Mouse (Mus musculus) heart, embryonic 15.5 days (tissue): ENCODE measurements around the gene Atp2a2. TPM values are rescaled to one million over a fixed set of nuclear protein-coding genes. Genes with fewer than 3 reads are reported as not detected.

ENCODE experiments used
- ATAC-seq: fragments of 200-750 bp; cut with Nextera tagmentation; replicated peaks from 2 replicates; pipeline ENCODE4 v1.8.0; 2017; ENCODE audit warnings: low read depth, moderate TSS enrichment; ENCODE audit not compliant: insufficient number of reproducible peaks, insufficient read depth, low FRiP score
- H3K27ac ChIP-seq: fragments of 300-500 bp; sonication (generic); 2 replicates; pipeline ENCODE4 v1.5.1; 2015; ENCODE audit warnings: mild to moderate bottlenecking, inconsistent platforms
- H3K27me3 ChIP-seq: fragments of 300-500 bp; sonication (generic); 2 replicates; pipeline ENCODE4 v1.6.1; 2015; ENCODE audit warnings: inconsistent platforms
- H3K36me3 ChIP-seq: fragments of 300-500 bp; sonication (generic); 2 replicates; pipeline ENCODE4 v1.6.1; 2015; ENCODE audit warnings: mild to moderate bottlenecking, inconsistent platforms
- H3K4me1 ChIP-seq: fragments of 300-500 bp; sonication (generic); replicated peaks from 2 replicates; pipeline ENCODE4 v1.6.1; 2015; ENCODE audit warnings: inconsistent platforms
- H3K4me2 ChIP-seq: fragments of 300-500 bp; sonication (generic); 2 replicates; pipeline ENCODE4 v1.6.1; 2015; ENCODE audit warnings: inconsistent platforms, mild to moderate bottlenecking, moderate library complexity
- H3K4me3 ChIP-seq: fragments of 300-500 bp; sonication (generic); 2 replicates; pipeline ENCODE4 v1.5.1; 2015; ENCODE audit warnings: mild to moderate bottlenecking, inconsistent platforms
- H3K9ac ChIP-seq: fragments of 300-500 bp; sonication (generic); 2 replicates; pipeline ENCODE4 v1.6.1; 2015; ENCODE audit warnings: mild to moderate bottlenecking, inconsistent platforms
- H3K9me3 ChIP-seq: fragments of 300-500 bp; sonication (generic); replicated peaks from 2 replicates; pipeline ENCODE4 v1.6.1; 2016; ENCODE audit warnings: inconsistent platforms
- WGBS: fragments of 180-500 bp; shearing (Covaris S2); methylation state at CpG from one replicate; pipeline ENCODE4 v1.1.7; 2015; ENCODE audit warnings: mixed read lengths; 5-methylcytosine and 5-hydroxymethylcytosine counted together
- polyA plus RNA-seq: library from polyadenylated mRNA; unstranded; fragments of >200 nt; fragmentation: Nextera tagmentation; extraction: Ambion mirVana; gene quantifications from 2 replicates; pipeline ENCODE4 v1.2.1, GENCODE M21; 2015

Gene Atp2a2
- polyA plus RNA-seq, 1 experiment from 2014 or later, result 288 TPM

GRCm38 (mm10) chr5:122450913-122451317, 51.1 kb downstream of the Atp2a2 start:
- H3K27me3 ChIP-seq, result no peaks in the 10 kb centered on the region
- H3K4me2 ChIP-seq, result no peak overlapping the region
- peaks cover 36% of the 10 kb centered on the region for H3K4me1 ChIP-seq
- 44% methylated on average over 5 of the region's 5 CpGs for WGBS
- peaks cover 43% of the 10 kb centered on the region for H3K36me3 ChIP-seq
- no peak for ATAC-seq
- H3K9ac ChIP-seq, result no peak overlapping the region
- H3K27ac ChIP-seq, result peak overlapping the region; percentile 63
- no peaks in the 10 kb centered on the region for H3K9me3 ChIP-seq
- no peak overlapping the region for H3K4me3 ChIP-seq

GRCm38 (mm10) chr5:122449946-122450345, 52.1 kb downstream of the Atp2a2 start:
- Histone ChIP-seq H3K27ac (no peak overlapping the region), H3K9ac (no peak overlapping the region), H3K27me3 (no peaks in the 10 kb centered on the region), H3K9me3 (no peaks in the 10 kb centered on the region), H3K4me2 (no peak overlapping the region), H3K4me3 (no peak overlapping the region), H3K36me3 (peaks cover 37% of the 10 kb centered on the region), H3K4me1 (peaks cover 29% of the 10 kb centered on the region)
- 67% methylated on average over 7 of the region's 7 CpGs for WGBS
- ATAC-seq, result no peak

- H3K27ac ChIP-seq, result no peak overlapping the region
- H3K4me3 ChIP-seq, result no peak overlapping the region
- H3K9me3 ChIP-seq, result no peaks in the 10 kb centered on the region
- H3K4me2 ChIP-seq, result no peak overlapping the region
- H3K4me1 ChIP-seq, result peaks cover 20% of the 10 kb centered on the region
- no peaks in the 10 kb centered on the region for H3K27me3 ChIP-seq
- 74% methylated on average over 5 of the region's 5 CpGs for WGBS
- H3K9ac ChIP-seq, result no peak overlapping the region
- no peak for ATAC-seq
- peaks cover 37% of the 10 kb centered on the region for H3K36me3 ChIP-seq
Observed at GRCm38 (mm10) chr5:122448869-122449268, 53.2 kb downstream of the Atp2a2 start.

- Histone ChIP-seq H3K9me3 (no peaks in the 10 kb centered on the region), H3K4me1 (peaks cover 13% of the 10 kb centered on the region), H3K27ac (peak overlapping the region; percentile 5; the same call in 1 of the 2 replicates), H3K27me3 (no peaks in the 10 kb centered on the region), H3K36me3 (peaks cover 37% of the 10 kb centered on the region), H3K9ac (no peak overlapping the region), H3K4me3 (no peak overlapping the region), H3K4me2 (no peak overlapping the region)
- 75% methylated on average over 8 of the region's 8 CpGs for WGBS
- ATAC-seq, result no peak
Observed at GRCm38 (mm10) chr5:122447857-122448256, 54.2 kb downstream of the Atp2a2 start.

- Histone ChIP-seq H3K9me3 (no peaks in the 10 kb centered on the region), H3K4me3 (no peak overlapping the region), H3K9ac (no peak overlapping the region), H3K27me3 (no peaks in the 10 kb centered on the region), H3K4me2 (no peak overlapping the region), H3K4me1 (no peaks in the 10 kb centered on the region), H3K36me3 (peaks cover 57% of the 10 kb centered on the region), H3K27ac (no peak overlapping the region)
- 92% methylated on average over 11 of the region's 11 CpGs for WGBS
- no peak for ATAC-seq
Observed at GRCm38 (mm10) chr5:122445051-122445610, 56.9 kb downstream of the Atp2a2 start.

GRCm38 (mm10) chr5:122444492-122444891, 57.5 kb downstream of the Atp2a2 start:
- WGBS, result 86% methylated on average over 10 of the region's 10 CpGs

GRCm38 (mm10) chr5:122440095-122440630, 61.9 kb downstream of the Atp2a2 start:
- Histone ChIP-seq H3K4me1 (0 out of 2 replicates have a peak, but pooled peaks cover 6% of the 10 kb centered on the region), H3K9ac (no peak overlapping the region), H3K27ac (0 out of 2 replicates have a peak overlapping the region, but pooled peaks have one; percentile 3), H3K27me3 (no peaks in the 10 kb centered on the region), H3K9me3 (no peaks in the 10 kb centered on the region), H3K36me3 (peaks cover 95% of the 10 kb centered on the region), H3K4me2 (no peak overlapping the region), H3K4me3 (no peak overlapping the region)
- WGBS, result 94% methylated on average over 12 of the region's 12 CpGs
- no peak for ATAC-seq

More at GRCm38 (mm10) chr5:122444492-122444891, 57.5 kb downstream of the Atp2a2 start:
- Histone ChIP-seq H3K4me1 (no peaks in the 10 kb centered on the region), H3K4me2 (no peak overlapping the region), H3K36me3 (peaks cover 62% of the 10 kb centered on the region), H3K9me3 (no peaks in the 10 kb centered on the region), H3K27ac (no peak overlapping the region), H3K27me3 (no peaks in the 10 kb centered on the region), H3K4me3 (no peak overlapping the region), H3K9ac (no peak overlapping the region)
- no peak for ATAC-seq

GRCm38 (mm10) chr5:122439400-122440094, 62.5 kb downstream of the Atp2a2 start:
- Histone ChIP-seq H3K9me3 (no peaks in the 10 kb centered on the region), H3K9ac (no peak overlapping the region), H3K27me3 (no peaks in the 10 kb centered on the region), H3K36me3 (peaks cover 96% of the 10 kb centered on the region), H3K27ac (peak overlapping the region; percentile 62), H3K4me3 (no peak overlapping the region), H3K4me2 (no peak overlapping the region), H3K4me1 (0 out of 2 replicates have a peak, but pooled peaks cover 6% of the 10 kb centered on the region)
- no peak for ATAC-seq
- WGBS, result 71% methylated on average over 19 of the region's 19 CpGs

GRCm38 (mm10) chr5:122434541-122434940, 67.5 kb downstream of the Atp2a2 start:
- no peak overlapping the region for H3K4me2 ChIP-seq
- H3K27ac ChIP-seq, result no peak overlapping the region
- H3K9me3 ChIP-seq, result no peaks in the 10 kb centered on the region
- no peak for ATAC-seq
- no peak overlapping the region for H3K9ac ChIP-seq
- H3K4me1 ChIP-seq, result 0 out of 2 replicates have a peak, but pooled peaks cover 6% of the 10 kb centered on the region
- no peaks in the 10 kb centered on the region for H3K27me3 ChIP-seq
- peaks cover 91% of the 10 kb centered on the region for H3K36me3 ChIP-seq
- H3K4me3 ChIP-seq, result no peak overlapping the region
- WGBS, result 79% methylated on average over 4 of the region's 4 CpGs

- 75% methylated on average over 8 of the region's 8 CpGs for WGBS
- Histone ChIP-seq H3K9me3 (no peaks in the 10 kb centered on the region), H3K4me1 (no peaks in the 10 kb centered on the region), H3K4me2 (no peak overlapping the region), H3K36me3 (peaks cover 77% of the 10 kb centered on the region), H3K27ac (no peak overlapping the region), H3K9ac (no peak overlapping the region), H3K4me3 (no peak overlapping the region), H3K27me3 (no peaks in the 10 kb centered on the region)
- ATAC-seq, result no peak
Observed at GRCm38 (mm10) chr5:122431221-122431620, 70.8 kb downstream of the Atp2a2 start.

GRCm38 (mm10) chr5:122430036-122430775, 71.8 kb downstream of the Atp2a2 start:
- H3K4me3 ChIP-seq, result no peak overlapping the region
- ATAC-seq, result no peak
- no peaks in the 10 kb centered on the region for H3K9me3 ChIP-seq
- no peaks in the 10 kb centered on the region; the same call in 1 of the 2 replicates for H3K4me1 ChIP-seq
- no peak overlapping the region for H3K4me2 ChIP-seq
- 89% methylated on average over 4 of the region's 4 CpGs for WGBS
- H3K27ac ChIP-seq, result no peak overlapping the region
- H3K36me3 ChIP-seq, result peaks cover 68% of the 10 kb centered on the region
- H3K9ac ChIP-seq, result no peak overlapping the region
- no peaks in the 10 kb centered on the region for H3K27me3 ChIP-seq
